Mouse (Mus musculus) heart, postnatal 0 days (tissue): ENCODE results near the gene Myl6b. TPM values are rescaled to one million over a fixed set of nuclear protein-coding genes. Genes with fewer than 3 reads are reported as not detected.
A peak's percentile ranks its signal among the peaks of the same experiment; 100 is the strongest.

Experiments
- ATAC-seq: fragments of 200-750 bp; cut with Nextera tagmentation; 2 replicates; pipeline ENCODE4 v1.8.0; 2017; ENCODE audit warnings: low read depth, moderate number of reproducible peaks, moderate library complexity; ENCODE audit not compliant: insufficient read depth
- DNase-seq: peaks from one replicate; pipeline ENCODE4 v3.0.0-alpha.2; 2016; ENCODE audit warnings: low spot score
- H3K27ac ChIP-seq: fragments of 300-500 bp; sonication (generic); 2 replicates; pipeline ENCODE4 v1.5.1; 2014; ENCODE audit warnings: low read depth, mild to moderate bottlenecking
- H3K27me3 ChIP-seq: fragments of 300-500 bp; sonication (generic); 2 replicates; pipeline ENCODE4 v1.6.1; 2014; ENCODE audit warnings: low read length, mixed read lengths; ENCODE audit not compliant: control insufficient read depth, insufficient read depth
- H3K36me3 ChIP-seq: fragments of 300-500 bp; sonication (generic); replicated peaks from 2 replicates; pipeline ENCODE4 v1.6.1; 2014; ENCODE audit warnings: low read length, mixed read lengths; ENCODE audit not compliant: control insufficient read depth, insufficient read depth
- H3K4me1 ChIP-seq: fragments of 300-500 bp; sonication (generic); 2 replicates; pipeline ENCODE4 v1.6.1; 2014; ENCODE audit warnings: antibody characterized with exemption; ENCODE audit not compliant: control insufficient read depth, insufficient read depth
- H3K4me2 ChIP-seq: fragments of 300-500 bp; sonication (generic); 2 replicates; pipeline ENCODE4 v1.6.1; 2014; ENCODE audit warnings: low read depth, mild to moderate bottlenecking, low read length, moderate library complexity
- H3K4me3 ChIP-seq: fragments of 300-500 bp; sonication (generic); 2 replicates; pipeline ENCODE4 v1.5.1; 2014; ENCODE audit warnings: low read depth, low read length
- H3K9ac ChIP-seq: fragments of 300-500 bp; sonication (generic); replicated peaks from 2 replicates; pipeline ENCODE4 v1.6.1; 2014; ENCODE audit warnings: low read depth, low read length, mixed read lengths
- H3K9me3 ChIP-seq: fragments of 300-500 bp; sonication (generic); replicated peaks from 2 replicates; pipeline ENCODE4 v1.6.1; 2016; ENCODE audit warnings: low read length; ENCODE audit not compliant: control insufficient read depth
- CTCF ChIP-seq: IDR thresholded peaks from 2 replicates; pipeline ENCODE4 v1.5.1; 2016; ENCODE audit warnings: antibody characterized with exemption, control low read depth, low read depth
- EP300 ChIP-seq: IDR thresholded peaks from 2 replicates; pipeline ENCODE4 v1.6.1; 2016; ENCODE audit warnings: antibody characterized with exemption, low read depth
- WGBS: fragments of 180-500 bp; shearing (Covaris S2); extraction: QIAGEN DNeasy Blood & Tissue Kit; methylation state at CpG from one replicate; pipeline ENCODE4 v1.1.7; 2014; 5-methylcytosine and 5-hydroxymethylcytosine counted together
- polyA plus RNA-seq: library from polyadenylated mRNA; unstranded; fragments of >200 nt; fragmentation: Nextera tagmentation; extraction: Ambion mirVana; gene quantifications from 2 replicates; pipeline ENCODE4 v1.2.1, GENCODE M21; 2015
- total RNA-seq: library from RNA; depleted of rRNA; stranded (reverse); fragments of >200 nt; gene quantifications from 2 replicates; pipeline ENCODE4 v1.2.3, GENCODE M21; 2014; ENCODE audit warnings: low replicate concordance

Myl6b gene
- total and polyA plus RNA-seq, 2 experiments from 2014 or later, result 4.8 to 4.9 TPM

GRCm38 (mm10) chr10:128544674-128545569, 46.4 kb upstream of the Myl6b start:
- no peaks in the 10 kb centered on the region for H3K27me3 ChIP-seq
- 92% methylated on average over 37 of the region's 37 CpGs for WGBS

GRCm38 (mm10) chr10:128544151-128544657, 45.7 kb upstream of the Myl6b start:
- Histone ChIP-seq H3K4me1 (peaks cover 5% of the 10 kb centered on the region; the same call in 1 of the 2 replicates), H3K36me3 (peaks cover 38% of the 10 kb centered on the region), H3K27me3 (no peaks in the 10 kb centered on the region), H3K4me3 (no peak overlapping the region), H3K9ac (no peak overlapping the region), H3K27ac (no peak overlapping the region), H3K4me2 (no peak overlapping the region), H3K9me3 (no peaks in the 10 kb centered on the region)
- no peak for DNase-seq
- TF ChIP-seq CTCF, result no peak
- no peak for TF ChIP-seq EP300
- no peak for ATAC-seq
- 97% methylated on average over 15 of the region's 15 CpGs for WGBS

More at GRCm38 (mm10) chr10:128544674-128545569, 46.4 kb upstream of the Myl6b start:
- TF ChIP-seq EP300 (no peak), CTCF (no peak)
- Histone ChIP-seq H3K27ac (no peak overlapping the region), H3K36me3 (peaks cover 38% of the 10 kb centered on the region), H3K4me2 (no peak overlapping the region), H3K4me3 (no peak overlapping the region), H3K9ac (no peak overlapping the region), H3K4me1 (peaks cover 5% of the 10 kb centered on the region; the same call in 1 of the 2 replicates), H3K9me3 (no peaks in the 10 kb centered on the region)
- DNase-seq (no peak), ATAC-seq (no peak)

- peaks cover 38% of the 10 kb centered on the region for H3K36me3 ChIP-seq
- no peak for TF ChIP-seq CTCF
- no peak overlapping the region for H3K9ac ChIP-seq
- H3K9me3 ChIP-seq, result no peaks in the 10 kb centered on the region
- no peaks in the 10 kb centered on the region for H3K27me3 ChIP-seq
- no peak for ATAC-seq
- H3K4me1 ChIP-seq, result peaks cover 5% of the 10 kb centered on the region; the same call in 1 of the 2 replicates
- no peak overlapping the region for H3K4me2 ChIP-seq
- 60% methylated on average over 2 of the region's 2 CpGs for WGBS
- no peak overlapping the region for H3K27ac ChIP-seq
- no peak for DNase-seq
- H3K4me3 ChIP-seq, result no peak overlapping the region
Measured at GRCm38 (mm10) chr10:128543100-128543499, 44.6 kb upstream of the Myl6b start.

- Histone ChIP-seq H3K36me3 (peaks cover 15% of the 10 kb centered on the region), H3K9ac (no peak overlapping the region), H3K9me3 (no peaks in the 10 kb centered on the region), H3K27me3 (no peaks in the 10 kb centered on the region), H3K27ac (no peak overlapping the region), H3K4me2 (no peak overlapping the region), H3K4me1 (no peaks in the 10 kb centered on the region; the same call in 1 of the 2 replicates), H3K4me3 (no peak overlapping the region)
- no peak for TF ChIP-seq EP300
- no peak for TF ChIP-seq CTCF
- DNase-seq (no peak), ATAC-seq (no peak)
- WGBS, result 80% methylated on average over 1 of the region's 1 CpGs
Measured at GRCm38 (mm10) chr10:128538340-128538870, 39.9 kb upstream of the Myl6b start.

- no peak overlapping the region for H3K9ac ChIP-seq
- 13% methylated on average over 18 of the region's 18 CpGs for WGBS
- peak; percentile 83 for DNase-seq
Measured at GRCm38 (mm10) chr10:128536266-128536940, 37.9 kb upstream of the Myl6b start.

More at GRCm38 (mm10) chr10:128536266-128536940, 37.9 kb upstream of the Myl6b start:
- Histone ChIP-seq H3K36me3 (no peaks in the 10 kb centered on the region), H3K27ac (peak overlapping the region; percentile 28), H3K4me3 (peak overlapping the region; percentile 11; the same call in 1 of the 2 replicates), H3K4me1 (no peaks in the 10 kb centered on the region), H3K27me3 (no peaks in the 10 kb centered on the region), H3K9me3 (no peaks in the 10 kb centered on the region), H3K4me2 (peak overlapping the region; percentile 46)
- ATAC-seq, result peak; percentile 94
- TF ChIP-seq CTCF, result peak; percentile 95
- no peak for TF ChIP-seq EP300
